Mouse (Mus musculus) CH12.LX (cell line): ENCODE measurements around the gene Entpd7.

Experiments used
- CTCF ChIP-seq, 2 experiments: IDR thresholded peaks in 1 of 2; conservative IDR thresholded peaks in 1 of 2; 2 replicates each; pipeline ENCODE4 v1.5.1; 2011 to 2012; ENCODE audit warnings: low read depth in 2 of 2, low read length in 2 of 2, improper control_type of control experiment in 1 of 2, inconsistent platforms in 1 of 2, mild to moderate bottlenecking in 1 of 2, moderate library complexity in 1 of 2
- E2F4 ChIP-seq: IDR thresholded peaks from 2 replicates; pipeline ENCODE4 v1.6.1; 2011; ENCODE audit warnings: low read depth, low read length, improper control_type of control experiment; ENCODE audit not compliant: insufficient replicate concordance
- ETS1 ChIP-seq: conservative IDR thresholded peaks from 2 replicates; pipeline ENCODE4 v1.6.1; 2012; ENCODE audit warnings: low read depth, mild to moderate bottlenecking, inconsistent platforms, low read length, improper control_type of control experiment, moderate library complexity
- KAT2A ChIP-seq: IDR thresholded peaks from 2 replicates; pipeline ENCODE4 v1.6.1; 2012; ENCODE audit warnings: low read length, improper control_type of control experiment, inconsistent platforms; ENCODE audit not compliant: insufficient replicate concordance
- MAZ ChIP-seq: IDR thresholded peaks from 2 replicates; pipeline ENCODE4 v1.6.1; 2012; ENCODE audit warnings: low read depth, mild to moderate bottlenecking, inconsistent platforms, low read length, improper control_type of control experiment, moderate library complexity
- NELFE ChIP-seq: IDR thresholded peaks from 2 replicates; pipeline ENCODE4 v1.6.1; 2011; ENCODE audit warnings: low read depth, low read length, improper control_type of control experiment
- POLR2A ChIP-seq: IDR thresholded peaks from 2 replicates; pipeline ENCODE4 v1.6.1; 2011; ENCODE audit warnings: low read depth, mild to moderate bottlenecking, improper control_type of control experiment, low read length
- RCOR1 ChIP-seq: conservative IDR thresholded peaks from 2 replicates; pipeline ENCODE4 v1.6.1; 2012; ENCODE audit warnings: low read depth, mild to moderate bottlenecking, inconsistent platforms, low read length, improper control_type of control experiment
- SIN3A ChIP-seq: IDR thresholded peaks from 2 replicates; pipeline ENCODE4 v1.6.1; 2012; ENCODE audit warnings: low read length, improper control_type of control experiment, inconsistent platforms
- SMC3 ChIP-seq: IDR thresholded peaks from 2 replicates; pipeline ENCODE4 v1.6.1; 2011; ENCODE audit warnings: low read depth, low read length, improper control_type of control experiment
- UBTF ChIP-seq: IDR thresholded peaks from 2 replicates; pipeline ENCODE4 v1.6.1; 2012; ENCODE audit warnings: low read depth, mild to moderate bottlenecking, inconsistent platforms, low read length, improper control_type of control experiment, moderate library complexity
- ZKSCAN1 ChIP-seq: IDR thresholded peaks from 2 replicates; pipeline ENCODE4 v1.6.1; 2012; ENCODE audit warnings: low read depth, inconsistent platforms, low read length, improper control_type of control experiment, borderline replicate concordance
- ZMIZ1 ChIP-seq: IDR thresholded peaks from 2 replicates; pipeline ENCODE4 v1.6.1; 2012; ENCODE audit warnings: low read depth, mild to moderate bottlenecking, inconsistent platforms, low read length, improper control_type of control experiment

DNA sequence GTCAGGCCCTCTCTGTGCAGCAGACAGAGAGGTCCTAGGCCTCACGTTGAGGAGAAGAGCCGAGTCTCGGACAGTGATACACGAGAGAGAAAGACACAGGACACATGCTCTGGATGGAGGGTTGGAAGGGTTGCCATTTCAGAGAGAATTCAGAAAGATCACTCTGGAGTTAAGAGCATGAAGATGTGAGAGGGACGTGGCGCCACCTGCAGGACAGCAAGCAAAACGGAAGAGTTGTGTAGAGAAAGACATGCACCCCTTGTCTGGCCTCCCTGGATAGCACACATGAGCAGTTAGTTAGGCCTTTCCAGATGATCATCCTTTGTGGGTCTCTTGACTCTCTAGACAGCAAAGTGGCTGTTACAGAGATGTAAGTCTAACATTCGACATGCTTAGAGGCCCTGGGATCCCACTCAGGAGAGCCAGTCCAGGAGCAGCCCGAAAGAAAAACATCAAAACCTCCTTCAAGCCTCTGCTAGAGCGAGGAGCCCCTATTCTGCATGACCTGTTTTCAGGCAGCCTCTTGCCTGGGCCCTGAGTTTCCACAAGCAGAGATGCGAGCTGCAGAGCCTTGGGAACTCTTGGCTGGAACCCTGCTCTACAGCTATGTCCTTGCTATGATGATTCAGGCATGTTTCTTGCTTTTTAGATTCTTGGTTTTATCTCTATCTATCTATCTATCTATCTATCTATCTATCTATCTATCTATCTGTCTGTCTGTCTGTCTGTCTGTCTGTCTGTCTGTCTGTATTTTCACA is 33.6 kb upstream of the Entpd7 start:
- TF ChIP-seq ETS1 (no peak), SMC3 (peak; percentile 91), KAT2A (no peak), POLR2A (no peak), CTCF (conservative IDR thresholded peaks at IDR 0.05 in 1 of 2, IDR thresholded peaks at IDR 0.05 in 1 of 2; ENCODE audit: low read depth in 2 of 2, low read length in 2 of 2) (peak; percentile 80 to 91), NELFE (no peak), SIN3A (no peak), E2F4 (no peak), ZMIZ1 (no peak), MAZ (no peak), RCOR1 (no peak), ZKSCAN1 (no peak), UBTF (no peak)
